In genomic region chr5:112950847-112951246, GRCm38 (mm10) we compare ENCODE assay signal across 28 mouse cellular contexts. TPM values are rescaled to one million over a fixed set of nuclear protein-coding genes. Genes with fewer than 3 reads are reported as not detected.
DNase-seq lines count a peak whose midpoint lies in the region; ATAC-seq and TF ChIP-seq lines count a peak whose summit lies in the region.
"Had no signal": no experiment of that assay in that cellular context is flagged by ENCODE, and none has a peak within 500 bp of the region (broad histone marks: within the 10 kb centered on the region; RNA-seq: fewer than 3 reads in every experiment).

No protein-coding gene starts in this region.

- peaks cover 10% of the 10 kb centered on the region for H3K4me1 ChIP-seq in bone marrow macrophage, adult 2 months (ENCODE audit: control insufficient read depth, insufficient read depth, low read length)
- H3K4me1 ChIP-seq: forebrain, embryonic 12.5 days; hindbrain, embryonic 13.5 days; limb, embryonic 15.5 days; liver, embryonic 13.5 days; midbrain, embryonic 12.5 days had no signal

- ATAC-seq in granulocyte monocyte progenitor cell, adult 5-6 weeks (replicated peaks; ENCODE audit: poor library complexity, severe bottlenecking) = peak; percentile 92
- peak; percentile 87 for ATAC-seq in monocyte, adult 5-6 weeks (replicated peaks; ENCODE audit: insufficient number of reproducible peaks, low FRiP score, low TSS enrichment, poor library complexity, severe bottlenecking)
- ATAC-seq: forebrain, postnatal 0 days; intestine, embryonic 16.5 days had no signal

- H3K4me3 ChIP-seq in bone marrow macrophage, adult 2 months (ENCODE audit: insufficient read depth, low read length) = no peak overlapping the region
- H3K4me3 ChIP-seq: embryonic facial prominence, embryonic 13.5 days; forebrain, embryonic 12.5 days; hindbrain, embryonic 13.5 days; limb, embryonic 10.5 days; limb, embryonic 15.5 days; liver, embryonic 13.5 days; midbrain, embryonic 12.5 days had no signal

- peak overlapping the region; percentile 74 for H3K27ac ChIP-seq in bone marrow macrophage, adult 2 months (ENCODE audit: insufficient read depth, low read depth, low read length)
- H3K27ac ChIP-seq: embryonic facial prominence, embryonic 13.5 days; forebrain, embryonic 12.5 days; hindbrain, embryonic 13.5 days; kidney, postnatal 0 days; limb, embryonic 10.5 days; limb, embryonic 15.5 days; liver, embryonic 13.5 days; midbrain, embryonic 12.5 days had no signal

- no peak for TF ChIP-seq POLR2A in bone marrow macrophage, adult 2 months (IDR thresholded peaks at IDR 0.05; ENCODE audit: borderline replicate concordance, low read depth, low read length)

- TF ChIP-seq CTCF in bone marrow macrophage, adult 2 months (IDR thresholded peaks at IDR 0.05; ENCODE audit: low read depth, low read length) = no peak

- DNase-seq in lung, postnatal 25 days (ENCODE audit: low spot score) = peak; percentile 31
- no peak for DNase-seq in lung, postnatal 10 days
- DNase-seq in kidney, postnatal 14 days = no peak
- no peak for DNase-seq in thymus, postnatal 25 days
- DNase-seq: adrenal gland, adult 2 months; adrenal gland, postnatal 36 days; cerebellum, adult 8-10 months; cerebellum, postnatal 36 days; forebrain, postnatal 0 days; gastrocnemius, postnatal 10 days; heart, postnatal 4 days; kidney, adult 8-10 months; layer of hippocampus, postnatal 36 days; liver, embryonic 13.5 days; lung, adult 18-20 months; retina, postnatal 1 day; right cerebral cortex, postnatal 14 days had no signal

RNA-seq across cellular contexts. Expression of gene Myo18b, which starts 54.7 kb away (rescaled TPM):
- polyA plus RNA-seq in bone marrow macrophage, adult 2 months (2012; ENCODE audit: insufficient read depth, insufficient read length, missing spikeins) = not detected in 2 replicates
- total RNA-seq in granulocyte monocyte progenitor cell, adult 5-6 weeks (2014; fragmentation: Nextera tagmentation) = 0.06 and 0.92 TPM in 2 replicates
- 1.2 and 1.9 TPM in 2 replicates for total RNA-seq in granulocyte monocyte progenitor cell, adult 5-6 weeks (2017)
- total RNA-seq in monocyte, adult 5-6 weeks (2017) = 0.19 TPM in 1 of 3 replicates, not detected in the others
